Mouse (Mus musculus) intestine, postnatal 0 days (tissue): ENCODE data around the gene Cacnb4. TPM values are rescaled to one million over a fixed set of nuclear protein-coding genes. Genes with fewer than 3 reads are reported as not detected.

Source experiments
- ATAC-seq: fragments of 200-750 bp; cut with Nextera tagmentation; 2 replicates; pipeline ENCODE4 v1.8.0; 2017; ENCODE audit warnings: mild to moderate bottlenecking, moderate TSS enrichment, moderate library complexity
- H3K27ac ChIP-seq: fragments of 300-500 bp; sonication (generic); 2 replicates; pipeline ENCODE4 v1.5.1; 2014; ENCODE audit warnings: mild to moderate bottlenecking, low read depth, low read length, moderate library complexity
- H3K27me3 ChIP-seq: fragments of 300-500 bp; sonication (generic); replicated peaks from 2 replicates; pipeline ENCODE4 v1.6.1; 2014; ENCODE audit warnings: low read length, mixed read lengths; ENCODE audit not compliant: control insufficient read depth, insufficient read depth
- H3K36me3 ChIP-seq: fragments of 300-500 bp; sonication (generic); 2 replicates; pipeline ENCODE4 v1.6.1; 2014; ENCODE audit warnings: mild to moderate bottlenecking, moderate library complexity; ENCODE audit not compliant: control insufficient read depth, insufficient read depth
- H3K4me1 ChIP-seq: fragments of 300-500 bp; sonication (generic); replicated peaks from 2 replicates; pipeline ENCODE4 v1.6.1; 2014; ENCODE audit warnings: antibody characterized with exemption, low read length, mixed read lengths; ENCODE audit not compliant: control insufficient read depth, insufficient read depth
- H3K4me2 ChIP-seq: fragments of 300-500 bp; sonication (generic); replicated peaks from 2 replicates; pipeline ENCODE4 v1.6.1; 2014; ENCODE audit warnings: low read depth, mild to moderate bottlenecking, moderate library complexity
- H3K4me3 ChIP-seq: fragments of 300-500 bp; sonication (generic); 2 replicates; pipeline ENCODE4 v1.5.1; 2014; ENCODE audit warnings: low read depth, low read length
- H3K9ac ChIP-seq: fragments of 300-500 bp; sonication (generic); 2 replicates; pipeline ENCODE4 v1.6.1; 2014; ENCODE audit warnings: mild to moderate bottlenecking, low read depth, low read length
- H3K9me3 ChIP-seq: fragments of 300-500 bp; sonication (generic); 2 replicates; pipeline ENCODE4 v1.6.1; 2016; ENCODE audit warnings: mixed run types; ENCODE audit not compliant: control insufficient read depth
- CTCF ChIP-seq: sonication (generic); IDR thresholded peaks from 2 replicates; pipeline ENCODE4 v1.5.1; 2016; ENCODE audit warnings: low read depth, mild to moderate bottlenecking, control low read depth, antibody characterized with exemption, moderate library complexity
- WGBS: fragments of 180-500 bp; shearing (Covaris S2); extraction: QIAGEN DNeasy Blood & Tissue Kit; methylation state at CpG from one replicate; pipeline ENCODE4 v1.1.7; 2014; 5-methylcytosine and 5-hydroxymethylcytosine counted together
- polyA plus RNA-seq: library from polyadenylated mRNA; unstranded; fragments of >200 nt; fragmentation: Nextera tagmentation; extraction: Ambion mirVana; gene quantifications from 2 replicates; pipeline ENCODE4 v1.2.1, GENCODE M21; 2015

The Cacnb4 gene
- polyA plus RNA-seq, 1 experiment from 2014 or later, result 0.51 TPM

DNA sequence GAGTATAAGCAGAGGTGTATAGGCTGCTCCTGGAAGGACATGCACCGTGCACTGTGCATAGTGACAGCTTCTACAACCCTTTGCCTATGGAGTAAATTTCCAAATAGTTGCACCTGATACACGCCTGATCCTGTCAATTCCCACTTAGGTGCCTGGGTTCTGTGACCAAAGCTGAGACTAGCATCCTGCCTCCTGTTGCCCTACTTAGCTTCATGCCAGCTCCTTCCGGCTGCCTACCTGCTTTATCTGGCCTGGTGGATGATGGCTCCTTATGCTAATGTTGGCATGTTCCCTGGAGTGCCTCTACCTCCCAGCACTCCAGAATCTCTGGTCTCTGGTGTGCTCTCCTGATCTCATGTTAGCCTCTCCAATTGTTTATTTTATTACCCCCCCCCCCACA is 114.3 kb downstream of the Cacnb4 start:
- ATAC-seq, result no peak
- H3K4me1 ChIP-seq, result no peaks in the 10 kb centered on the region
- no peak overlapping the region for H3K4me3 ChIP-seq
- H3K4me2 ChIP-seq, result no peak overlapping the region
- no peaks in the 10 kb centered on the region for H3K9me3 ChIP-seq
- H3K27ac ChIP-seq, result no peak overlapping the region; the same call in 1 of the 2 replicates
- H3K9ac ChIP-seq, result no peak overlapping the region
- no peak for TF ChIP-seq CTCF
- WGBS, result 88% methylated on average over 3 of the region's 3 CpGs
- no peaks in the 10 kb centered on the region for H3K27me3 ChIP-seq
- H3K36me3 ChIP-seq, result no peaks in the 10 kb centered on the region

DNA sequence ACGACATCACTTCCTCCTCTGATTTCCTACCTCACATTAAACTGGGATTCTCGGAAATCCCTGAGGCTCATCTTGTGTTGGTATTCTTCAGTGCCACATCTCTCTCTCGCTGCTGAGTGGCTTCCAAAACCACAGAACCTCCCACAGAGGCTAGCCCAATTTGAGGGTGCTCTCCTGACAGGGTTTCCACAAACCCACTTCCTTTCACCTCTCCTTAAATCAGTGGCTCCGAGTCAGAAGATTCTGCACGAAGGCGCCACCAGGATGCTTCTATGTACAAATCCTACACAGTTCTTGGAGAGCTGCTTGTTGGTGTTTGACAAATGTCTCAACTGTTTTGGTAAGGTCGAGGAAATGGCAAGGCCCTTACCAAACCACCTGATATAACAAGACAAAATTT is 115.5 kb downstream of the Cacnb4 start:
- ATAC-seq, result no peak

DNA sequence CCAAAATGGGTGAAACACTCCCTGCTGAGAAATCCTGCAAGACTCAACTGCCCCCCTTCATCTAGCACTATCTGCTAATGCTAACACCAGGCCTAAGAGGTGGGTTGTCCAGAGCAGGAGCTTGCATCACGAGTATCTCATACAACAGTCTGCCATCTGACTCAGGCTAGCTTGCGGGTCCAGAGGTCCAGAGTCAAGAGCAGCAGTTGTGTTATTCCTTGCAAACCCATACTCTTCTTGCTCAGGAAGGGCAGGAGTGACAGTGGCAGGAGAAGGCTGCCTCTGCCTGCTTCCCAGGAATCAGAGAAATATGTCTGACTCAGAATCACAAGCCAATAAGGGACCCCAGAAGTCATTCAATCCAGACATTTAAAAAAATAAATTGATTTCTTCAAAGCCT is 116.4 kb downstream of the Cacnb4 start:
- no peak overlapping the region for H3K4me2 ChIP-seq
- no peaks in the 10 kb centered on the region for H3K36me3 ChIP-seq
- no peaks in the 10 kb centered on the region for H3K9me3 ChIP-seq
- TF ChIP-seq CTCF, result no peak
- H3K9ac ChIP-seq, result no peak overlapping the region
- WGBS, result 55% methylated on average over 2 of the region's 2 CpGs
- no peak overlapping the region for H3K4me3 ChIP-seq
- no peak for ATAC-seq
- no peaks in the 10 kb centered on the region for H3K27me3 ChIP-seq
- no peaks in the 10 kb centered on the region for H3K4me1 ChIP-seq
- no peak overlapping the region for H3K27ac ChIP-seq

More for the DNA sequence above, 115.5 kb downstream of the Cacnb4 start:
- no peaks in the 10 kb centered on the region for H3K9me3 ChIP-seq
- H3K4me1 ChIP-seq, result no peaks in the 10 kb centered on the region
- no peak overlapping the region for H3K27ac ChIP-seq
- no peaks in the 10 kb centered on the region for H3K27me3 ChIP-seq
- no peak overlapping the region for H3K4me2 ChIP-seq
- H3K36me3 ChIP-seq, result no peaks in the 10 kb centered on the region
- no peak overlapping the region for H3K4me3 ChIP-seq
- 75% methylated on average over 7 of the region's 7 CpGs for WGBS
- no peak for TF ChIP-seq CTCF
- no peak overlapping the region for H3K9ac ChIP-seq

DNA sequence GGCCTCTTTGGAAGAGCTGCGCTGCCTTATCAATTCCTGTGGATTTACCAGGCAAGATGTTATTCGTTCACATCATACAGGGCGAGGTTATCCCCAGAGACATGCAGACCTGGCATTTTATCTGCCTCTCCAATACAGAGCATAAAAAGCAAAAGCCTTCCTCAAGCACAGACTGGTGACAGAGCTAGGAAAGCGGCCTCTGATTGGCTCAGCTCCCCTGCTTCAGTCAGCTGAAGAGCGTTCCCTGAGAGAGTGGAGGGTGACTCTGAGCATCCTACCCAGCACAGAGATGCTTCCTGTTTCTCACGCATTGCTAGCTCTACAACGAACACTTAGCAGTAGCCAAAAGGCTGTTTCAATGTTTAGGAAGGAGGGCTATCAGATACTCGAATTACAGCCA is 118.2 kb downstream of the Cacnb4 start:
- WGBS, result 55% methylated on average over 8 of the region's 8 CpGs
- ATAC-seq, result no peak

DNA sequence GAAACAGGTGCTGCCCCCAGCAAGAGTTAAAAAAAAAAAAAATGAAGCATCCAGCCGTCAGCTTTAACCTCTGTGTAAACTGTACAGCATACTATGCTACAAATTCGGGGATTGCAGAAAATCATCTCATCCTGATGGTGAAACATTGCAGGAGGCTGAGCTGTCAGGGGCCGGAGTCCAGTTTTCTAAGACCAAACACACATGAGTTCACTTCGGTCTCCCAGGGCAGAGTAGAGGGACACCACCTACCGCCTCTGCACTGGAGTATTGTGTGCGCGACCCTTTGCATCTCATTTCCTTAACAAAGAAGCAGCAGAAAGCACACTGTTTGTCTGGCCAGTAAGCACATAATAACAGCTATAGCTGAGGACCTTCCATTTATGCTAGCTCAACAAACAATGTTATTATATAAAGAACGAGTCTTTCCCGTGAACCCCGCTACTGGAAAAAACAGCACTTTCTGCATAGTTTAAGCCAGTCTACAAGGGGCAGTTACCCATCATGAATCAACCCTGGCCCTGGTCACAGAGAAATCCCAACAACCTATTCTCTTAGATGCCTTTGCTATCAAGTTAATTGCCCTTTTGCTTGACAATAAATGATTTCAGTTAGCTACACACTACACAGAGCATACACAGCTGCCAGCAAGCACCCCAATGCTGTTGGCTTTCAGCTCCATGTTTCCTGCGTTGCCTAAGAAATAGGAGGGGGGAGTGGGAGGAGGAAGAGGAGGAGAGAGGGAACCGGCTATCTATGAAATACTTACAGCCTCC is 118.9 kb downstream of the Cacnb4 start:
- H3K27me3 ChIP-seq, result no peaks in the 10 kb centered on the region
- no peak overlapping the region for H3K9ac ChIP-seq
- H3K4me3 ChIP-seq, result no peak overlapping the region
- TF ChIP-seq CTCF, result no peak
- H3K4me2 ChIP-seq, result no peak overlapping the region
- no peaks in the 10 kb centered on the region for H3K9me3 ChIP-seq
- no peaks in the 10 kb centered on the region for H3K4me1 ChIP-seq
- no peak for ATAC-seq
- no peaks in the 10 kb centered on the region for H3K36me3 ChIP-seq
- 70% methylated on average over 12 of the region's 12 CpGs for WGBS
- H3K27ac ChIP-seq, result no peak overlapping the region

More for the DNA sequence above, 118.2 kb downstream of the Cacnb4 start:
- Histone ChIP-seq H3K4me3 (no peak overlapping the region), H3K36me3 (no peaks in the 10 kb centered on the region), H3K27me3 (no peaks in the 10 kb centered on the region), H3K4me2 (no peak overlapping the region), H3K9ac (no peak overlapping the region), H3K9me3 (no peaks in the 10 kb centered on the region), H3K27ac (no peak overlapping the region), H3K4me1 (no peaks in the 10 kb centered on the region)
- TF ChIP-seq CTCF, result no peak

DNA sequence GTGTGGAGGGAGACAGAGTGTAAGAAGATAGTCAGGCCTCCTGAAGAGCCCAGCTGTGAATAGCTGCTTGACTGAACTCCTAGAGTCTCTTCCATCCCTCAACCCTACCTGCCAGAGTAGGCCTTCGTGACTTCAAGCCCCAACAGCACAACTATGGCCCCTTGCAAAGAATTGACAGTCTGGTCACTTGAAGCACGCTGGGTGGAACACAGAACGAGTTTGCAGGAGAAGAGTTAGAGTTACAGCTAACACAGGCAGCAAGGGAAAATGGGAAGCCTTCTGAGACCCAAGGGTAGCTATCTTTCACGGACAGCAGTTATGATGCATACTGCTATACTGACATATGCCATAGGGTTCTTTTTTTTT is 119.7 kb downstream of the Cacnb4 start:
- H3K9me3 ChIP-seq, result no peaks in the 10 kb centered on the region
- 80% methylated on average over 4 of the region's 4 CpGs for WGBS
- no peak overlapping the region for H3K4me2 ChIP-seq
- H3K4me1 ChIP-seq, result no peaks in the 10 kb centered on the region
- H3K27me3 ChIP-seq, result no peaks in the 10 kb centered on the region
- no peak overlapping the region for H3K9ac ChIP-seq
- H3K36me3 ChIP-seq, result no peaks in the 10 kb centered on the region
- no peak for TF ChIP-seq CTCF
- no peak overlapping the region for H3K4me3 ChIP-seq
- ATAC-seq, result no peak
- no peak overlapping the region for H3K27ac ChIP-seq
